Mouse (Mus musculus): Measurements from ENCODE around the gene Olfr1329. TPM values are rescaled to one million over a fixed set of nuclear protein-coding genes. Genes with fewer than 3 reads are reported as not detected.
"Not testable (repeated sequence)": the region's sequence is repeated elsewhere in the genome, so short reads cannot be mapped to it uniquely, and the experiment has no call there.

Gene Olfr1329
- polyA plus RNA-seq (2015; fragmentation: Nextera tagmentation; extraction: Ambion mirVana) = not detected in 2 replicates

- ATAC-seq (ENCODE audit: low FRiP score); H3K4me3 ChIP-seq; H3K4me1 ChIP-seq (replicated peaks); H3K36me3 ChIP-seq; H3K27ac ChIP-seq; H3K4me2 ChIP-seq; H3K9ac ChIP-seq; H3K27me3 ChIP-seq; H3K9me3 ChIP-seq: not testable (repeated sequence)
- WGBS = 65% methylated on average over 2 of the region's 2 CpGs
Measured at GRCm38 (mm10) chr4:118917365-118917764, at the start of gene Olfr1329. Olfr1329 (minus strand) TSS chr4:118917465.

DNA sequence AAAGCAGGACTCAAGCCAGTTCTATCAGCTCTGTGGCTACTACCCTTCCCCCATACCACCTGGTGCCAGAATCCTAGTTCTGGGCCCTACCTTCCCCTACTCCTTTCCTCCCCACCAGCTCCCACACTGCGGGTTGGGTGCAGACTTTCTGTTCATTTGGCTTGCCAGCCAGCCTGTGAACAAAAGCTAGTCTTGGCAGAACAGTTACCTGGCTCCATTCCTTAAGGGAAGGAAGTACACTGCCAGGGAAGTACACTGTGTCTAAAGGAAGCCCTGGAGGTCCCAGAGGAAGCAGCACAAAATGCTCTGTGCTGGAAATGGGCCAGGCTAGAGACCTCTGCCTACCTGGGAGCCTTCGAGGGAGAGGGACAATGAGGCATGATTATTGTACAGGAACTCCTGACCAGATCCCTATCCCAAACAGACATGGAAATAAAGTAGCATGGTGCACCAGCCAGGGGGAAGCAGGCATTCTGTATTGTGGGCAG lies 43.9 kb upstream of the Olfr1329 start, which contains the start of gene Lao1:
Gene Lao1, plus strand, starts transcription at position 438 of the 488 bp plus-strand sequence.
- no peaks in the 10 kb centered on the region for H3K36me3 ChIP-seq
- no peak within 1 kb of the TSS for H3K27ac ChIP-seq
- no peak for ATAC-seq (ENCODE audit: low FRiP score)
- H3K4me1 ChIP-seq (replicated peaks) = no peaks in the 10 kb centered on the region
- no peaks in the 10 kb centered on the region for H3K9me3 ChIP-seq
- no peaks in the 10 kb centered on the region for H3K27me3 ChIP-seq
- no peak within 1 kb of the TSS for H3K9ac ChIP-seq
- 84% methylated on average over 2 of the region's 2 CpGs for WGBS
- H3K4me3 ChIP-seq = no peak within 1 kb of the TSS
- H3K4me2 ChIP-seq = no peak within 1 kb of the TSS

DNA sequence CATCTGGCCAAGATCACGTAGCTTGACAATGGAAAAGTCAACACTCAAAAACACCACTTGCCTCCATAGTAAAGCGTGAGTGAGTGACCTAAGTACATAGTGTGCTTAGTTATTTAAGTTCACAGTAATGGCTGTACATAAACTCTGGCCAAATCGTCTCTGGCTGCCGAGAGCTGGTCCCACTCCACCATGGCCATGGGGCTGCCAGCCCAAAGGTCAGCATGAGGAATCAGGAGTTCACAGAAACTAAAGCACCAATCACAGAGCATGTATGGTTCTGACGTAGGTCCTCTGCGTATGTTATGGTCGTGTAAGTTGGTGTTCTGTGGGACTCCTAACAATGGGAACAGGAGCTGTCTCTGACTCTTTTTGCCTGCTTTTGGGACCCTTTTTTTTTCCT lies 41.5 kb upstream of the Olfr1329 start:
- Histone ChIP-seq H3K27me3 (no peaks in the 10 kb centered on the region), H3K27ac (no peak overlapping the region), H3K4me3 (no peak overlapping the region), H3K36me3 (no peaks in the 10 kb centered on the region), H3K9ac (no peak overlapping the region), H3K4me2 (no peak overlapping the region), H3K4me1 (replicated peaks) (no peaks in the 10 kb centered on the region), H3K9me3 (no peaks in the 10 kb centered on the region)
- ATAC-seq (ENCODE audit: low FRiP score) = no peak
- 94% methylated on average over 7 of the region's 7 CpGs for WGBS

GRCm38 (mm10) chr4:118938512-118938911 lies 21.2 kb upstream of the Olfr1329 start, which contains the start of gene Olfr1328:
Olfr1328 (minus strand) TSS chr4:118938612.
- WGBS = 78% methylated on average over 2 of the region's 2 CpGs
- no peak within 1 kb of the TSS for H3K4me2 ChIP-seq
- H3K27me3 ChIP-seq = no peaks in the 10 kb centered on the region
- H3K9me3 ChIP-seq = no peaks in the 10 kb centered on the region
- no peaks in the 10 kb centered on the region for H3K4me1 ChIP-seq (replicated peaks)
- ATAC-seq (ENCODE audit: low FRiP score) = no peak
- no peak within 1 kb of the TSS for H3K27ac ChIP-seq
- H3K36me3 ChIP-seq = no peaks in the 10 kb centered on the region
- no peak within 1 kb of the TSS for H3K9ac ChIP-seq
- H3K4me3 ChIP-seq = no peak within 1 kb of the TSS

DNA sequence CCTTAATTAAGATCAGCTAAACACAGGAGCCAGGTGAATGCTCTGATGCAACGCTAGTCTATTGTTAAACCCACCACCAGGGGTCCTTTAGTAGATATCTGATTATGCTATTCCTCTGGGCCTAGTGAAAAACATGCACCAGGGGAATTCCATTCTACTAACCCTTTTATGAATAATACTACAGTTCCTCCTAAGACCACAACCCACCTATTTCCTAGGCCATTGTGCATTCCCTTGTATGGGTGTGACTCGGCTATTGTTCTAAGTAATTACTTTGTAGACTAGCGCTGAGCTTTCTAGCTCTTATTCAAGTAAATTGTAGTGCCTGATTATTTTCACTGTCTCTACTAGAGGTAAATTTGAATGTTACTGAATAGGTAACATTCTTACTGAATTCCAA lies 14.1 kb upstream of the Olfr1329 start:
- 73% methylated on average over 3 of the region's 3 CpGs for WGBS
- H3K27me3 ChIP-seq; H3K4me1 ChIP-seq (replicated peaks); H3K4me2 ChIP-seq; H3K4me3 ChIP-seq; H3K9me3 ChIP-seq; H3K36me3 ChIP-seq; ATAC-seq (ENCODE audit: low FRiP score); H3K9ac ChIP-seq; H3K27ac ChIP-seq: not testable (repeated sequence)

DNA sequence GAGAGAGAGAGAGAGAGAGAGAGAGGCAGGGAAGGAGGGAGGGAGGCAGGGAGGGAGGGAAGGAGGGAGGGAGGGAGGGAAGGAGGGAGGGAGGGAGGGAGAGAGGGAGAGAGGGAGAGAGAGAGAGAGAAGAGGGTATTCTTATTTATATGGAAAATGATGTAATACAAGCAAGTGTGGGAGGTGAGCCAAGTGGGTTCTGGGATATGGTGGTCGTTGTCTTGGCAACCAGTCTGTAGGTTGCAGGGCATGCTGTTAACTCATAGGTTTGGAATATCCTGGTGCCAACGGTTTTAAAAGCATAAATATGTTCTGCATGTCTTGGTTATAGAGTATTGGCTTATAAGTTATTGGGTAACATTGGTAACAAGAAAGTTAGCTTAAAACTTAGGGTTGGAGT lies 15.3 kb downstream of the Olfr1329 start:
- Histone ChIP-seq H3K4me2 (no peak overlapping the region), H3K36me3 (no peaks in the 10 kb centered on the region), H3K4me3 (no peak overlapping the region), H3K9me3 (no peaks in the 10 kb centered on the region), H3K27me3 (no peaks in the 10 kb centered on the region), H3K27ac (no peak overlapping the region), H3K9ac (no peak overlapping the region), H3K4me1 (replicated peaks) (no peaks in the 10 kb centered on the region)
- ATAC-seq (ENCODE audit: low FRiP score) = no peak
- 69% methylated on average over 2 of the region's 2 CpGs for WGBS

DNA sequence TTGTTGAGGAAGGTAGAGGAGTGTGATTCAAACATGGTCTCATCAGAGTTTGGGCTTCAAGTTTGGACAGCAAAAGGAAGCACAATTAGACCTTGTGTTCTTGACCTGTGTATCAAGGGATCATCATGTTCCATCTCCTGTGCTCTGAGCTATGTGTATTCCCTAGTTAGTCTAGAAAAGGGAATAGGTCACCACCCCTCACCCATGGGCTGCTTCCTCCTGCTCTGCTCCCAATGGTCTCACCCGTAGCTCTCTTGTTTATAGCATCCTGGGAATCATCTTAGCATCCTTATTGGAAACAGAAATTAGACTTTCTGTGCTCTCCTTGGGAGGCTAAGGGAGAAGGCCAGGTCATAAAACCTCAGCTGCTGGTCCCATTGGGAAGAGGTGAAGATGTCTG lies 29.0 kb downstream of the Olfr1329 start, which contains the start of gene Olfr1330:
Gene Olfr1330, plus strand, starts transcription at position 301 of the 400 bp plus-strand sequence.
- Histone ChIP-seq H3K4me2 (no peak within 1 kb of the TSS), H3K27ac (no peak within 1 kb of the TSS), H3K27me3 (no peaks in the 10 kb centered on the region), H3K9me3 (no peaks in the 10 kb centered on the region), H3K4me3 (no peak within 1 kb of the TSS), H3K36me3 (no peaks in the 10 kb centered on the region), H3K9ac (no peak within 1 kb of the TSS), H3K4me1 (replicated peaks) (no peaks in the 10 kb centered on the region)
- WGBS = 95% methylated on average over 1 of the region's 1 CpGs
- no peak for ATAC-seq (ENCODE audit: low FRiP score)

DNA sequence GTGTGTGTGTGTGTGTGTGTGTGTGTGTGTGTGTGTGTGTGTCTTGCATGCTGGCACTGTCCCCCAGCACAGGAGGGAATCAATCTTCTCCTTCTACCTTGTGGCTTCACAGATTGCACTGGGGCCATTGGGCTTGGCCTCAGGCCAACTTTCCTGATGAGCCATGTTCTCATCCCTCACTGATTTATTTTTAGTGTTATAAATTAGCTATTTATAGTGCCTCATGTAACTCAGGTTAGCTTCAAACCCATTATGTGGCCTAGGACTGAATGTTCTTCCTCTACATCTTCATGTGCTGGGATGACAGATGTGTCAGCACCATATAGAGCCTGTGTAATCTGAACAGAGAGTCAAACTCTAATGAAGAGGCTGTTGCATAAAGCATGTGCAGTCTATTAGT lies 49.7 kb downstream of the Olfr1329 start:
- Histone ChIP-seq H3K9me3 (no peaks in the 10 kb centered on the region), H3K4me2 (no peak overlapping the region), H3K4me1 (replicated peaks) (0 out of 2 replicates have a peak, but pooled peaks cover 4% of the 10 kb centered on the region), H3K9ac (no peak overlapping the region), H3K27ac (no peak overlapping the region), H3K4me3 (no peak overlapping the region), H3K27me3 (no peaks in the 10 kb centered on the region), H3K36me3 (no peaks in the 10 kb centered on the region)
- no peak for ATAC-seq (ENCODE audit: low FRiP score)

Other genes with a start within 250 kb of the Olfr1329 start
- not detected in 2 replicates for gene Olfr1342, start 224.7 kb downstream of the Olfr1329 start, polyA plus RNA-seq (2015; fragmentation: Nextera tagmentation; extraction: Ambion mirVana)
- gene Olfr1341, start 213.9 kb downstream of the Olfr1329 start, polyA plus RNA-seq (2015; fragmentation: Nextera tagmentation; extraction: Ambion mirVana) = not detected in 2 replicates
- gene Olfr1340, start 197.3 kb downstream of the Olfr1329 start, polyA plus RNA-seq (2015; fragmentation: Nextera tagmentation; extraction: Ambion mirVana) = not detected in 2 replicates
- gene Olfr1339, start 185.3 kb downstream of the Olfr1329 start, polyA plus RNA-seq (2015; fragmentation: Nextera tagmentation; extraction: Ambion mirVana) = not detected in 2 replicates
- gene Olfr1338, start 158.7 kb downstream of the Olfr1329 start, polyA plus RNA-seq (2015; fragmentation: Nextera tagmentation; extraction: Ambion mirVana) = not detected in 2 replicates
- gene Olfr1337, start 134.9 kb downstream of the Olfr1329 start, polyA plus RNA-seq (2015; fragmentation: Nextera tagmentation; extraction: Ambion mirVana) = not detected in 2 replicates
- gene Olfr1335, start 107.5 kb downstream of the Olfr1329 start, polyA plus RNA-seq (2015; fragmentation: Nextera tagmentation; extraction: Ambion mirVana) = not detected in 2 replicates
- not detected in 2 replicates for gene Olfr1333, start 81.2 kb downstream of the Olfr1329 start, polyA plus RNA-seq (2015; fragmentation: Nextera tagmentation; extraction: Ambion mirVana)
- gene Olfr1331, start 52.8 kb downstream of the Olfr1329 start, polyA plus RNA-seq (2015; fragmentation: Nextera tagmentation; extraction: Ambion mirVana) = not detected in 2 replicates
- gene Olfr1330, start 28.9 kb downstream of the Olfr1329 start, polyA plus RNA-seq (2015; fragmentation: Nextera tagmentation; extraction: Ambion mirVana) = not detected in 2 replicates
- gene Olfr1328, start 21.1 kb upstream of the Olfr1329 start, polyA plus RNA-seq (2015; fragmentation: Nextera tagmentation; extraction: Ambion mirVana) = not detected in 2 replicates
- not detected in 2 replicates for gene Lao1, start 44.1 kb upstream of the Olfr1329 start, polyA plus RNA-seq (2015; fragmentation: Nextera tagmentation; extraction: Ambion mirVana)
- gene Slc2a1, start 191.2 kb upstream of the Olfr1329 start, polyA plus RNA-seq (2015; fragmentation: Nextera tagmentation; extraction: Ambion mirVana) = 94.4 and 96.5 TPM in 2 replicates

Measured in hindbrain, embryonic 13.5 days (tissue).